Mouse (Mus musculus): Measurements from ENCODE around the gene Irf4. TPM values are rescaled to one million over a fixed set of nuclear protein-coding genes. Genes with fewer than 3 reads are reported as not detected.

Irf4 gene
- total and polyA plus RNA-seq, 2 experiments: 0.27 to 0.28 TPM

GRCm38 (mm10) chr13:30777678-30778179, 28.7 kb downstream of the Irf4 start:
- WGBS: 68% methylated on average over 11 of the region's 11 CpGs
- no peak overlapping the region for H3K9ac ChIP-seq (ENCODE audit: low read depth, low read length)

GRCm38 (mm10) chr13:30781905-30782304, 32.9 kb downstream of the Irf4 start:
- TF ChIP-seq CTCF (IDR thresholded peaks at IDR 0.05; ENCODE audit: low read depth, low read length) (no peak), POLR2A (IDR thresholded peaks at IDR 0.05; ENCODE audit: extremely low read depth, insufficient read depth, low read length) (no peak)
- no peak overlapping the region for H3K4me3 ChIP-seq (ENCODE audit: insufficient read depth, low read depth, low read length)
- no peak overlapping the region for H3K9ac ChIP-seq (ENCODE audit: low read depth, low read length)
- no peaks in the 10 kb centered on the region for H3K79me2 ChIP-seq (ENCODE audit: control insufficient read depth, insufficient read depth, low read length)
- H3K36me3 ChIP-seq (ENCODE audit: control insufficient read depth, insufficient read depth, low read length): no peaks in the 10 kb centered on the region
- no peaks in the 10 kb centered on the region for H3K27me3 ChIP-seq (ENCODE audit: control insufficient read depth, insufficient read depth, low read length)
- H3K4me1 ChIP-seq (ENCODE audit: control insufficient read depth, insufficient read depth, low read length): peaks cover 5% of the 10 kb centered on the region; the same call in 1 of the 2 replicates
- no peak overlapping the region for H3K27ac ChIP-seq (replicated peaks; ENCODE audit: insufficient read depth, low read depth, low read length)
- no peak for DNase-seq (ENCODE audit: extremely low read depth, low read depth, low spot score)
- WGBS: 46% methylated on average over 2 of the region's 2 CpGs

More at GRCm38 (mm10) chr13:30777678-30778179, 28.7 kb downstream of the Irf4 start:
- H3K27me3 ChIP-seq (ENCODE audit: control insufficient read depth, insufficient read depth, low read length): no peaks in the 10 kb centered on the region; the same call in 1 of the 2 replicates
- TF ChIP-seq POLR2A (IDR thresholded peaks at IDR 0.05; ENCODE audit: extremely low read depth, insufficient read depth, low read length) (no peak), CTCF (IDR thresholded peaks at IDR 0.05; ENCODE audit: low read depth, low read length) (no peak)
- no peak for DNase-seq (ENCODE audit: extremely low read depth, low read depth, low spot score)
- H3K36me3 ChIP-seq (ENCODE audit: control insufficient read depth, insufficient read depth, low read length): no peaks in the 10 kb centered on the region
- no peaks in the 10 kb centered on the region for H3K4me1 ChIP-seq (ENCODE audit: control insufficient read depth, insufficient read depth, low read length)
- H3K4me3 ChIP-seq (ENCODE audit: insufficient read depth, low read depth, low read length): no peak overlapping the region
- no peaks in the 10 kb centered on the region for H3K79me2 ChIP-seq (ENCODE audit: control insufficient read depth, insufficient read depth, low read length)
- H3K27ac ChIP-seq (replicated peaks; ENCODE audit: insufficient read depth, low read depth, low read length): no peak overlapping the region

GRCm38 (mm10) chr13:30782419-30782818, 33.4 kb downstream of the Irf4 start:
- DNase-seq (ENCODE audit: extremely low read depth, low read depth, low spot score): no peak
- Histone ChIP-seq H3K79me2 (ENCODE audit: control insufficient read depth, insufficient read depth, low read length) (no peaks in the 10 kb centered on the region), H3K4me1 (ENCODE audit: control insufficient read depth, insufficient read depth, low read length) (peaks cover 5% of the 10 kb centered on the region; the same call in 1 of the 2 replicates), H3K27me3 (ENCODE audit: control insufficient read depth, insufficient read depth, low read length) (no peaks in the 10 kb centered on the region), H3K9ac (ENCODE audit: low read depth, low read length) (no peak overlapping the region), H3K36me3 (ENCODE audit: control insufficient read depth, insufficient read depth, low read length) (no peaks in the 10 kb centered on the region), H3K27ac (replicated peaks; ENCODE audit: insufficient read depth, low read depth, low read length) (no peak overlapping the region), H3K4me3 (ENCODE audit: insufficient read depth, low read depth, low read length) (no peak overlapping the region)
- no peak for TF ChIP-seq CTCF (IDR thresholded peaks at IDR 0.05; ENCODE audit: low read depth, low read length)
- TF ChIP-seq POLR2A (IDR thresholded peaks at IDR 0.05; ENCODE audit: extremely low read depth, insufficient read depth, low read length): no peak
- WGBS: 73% methylated on average over 8 of the region's 8 CpGs

- DNase-seq (ENCODE audit: extremely low read depth, low read depth, low spot score): peak; percentile 13
- no peaks in the 10 kb centered on the region for H3K27me3 ChIP-seq (ENCODE audit: control insufficient read depth, insufficient read depth, low read length)
- H3K27ac ChIP-seq (replicated peaks; ENCODE audit: insufficient read depth, low read depth, low read length): no peak overlapping the region
- no peak overlapping the region for H3K9ac ChIP-seq (ENCODE audit: low read depth, low read length)
- H3K36me3 ChIP-seq (ENCODE audit: control insufficient read depth, insufficient read depth, low read length): no peaks in the 10 kb centered on the region
- peaks cover 5% of the 10 kb centered on the region; the same call in 1 of the 2 replicates for H3K4me1 ChIP-seq (ENCODE audit: control insufficient read depth, insufficient read depth, low read length)
- H3K4me3 ChIP-seq (ENCODE audit: insufficient read depth, low read depth, low read length): no peak overlapping the region
- 89% methylated on average over 4 of the region's 4 CpGs for whole genome bisulfite sequencing
- H3K79me2 ChIP-seq (ENCODE audit: control insufficient read depth, insufficient read depth, low read length): no peaks in the 10 kb centered on the region
- TF ChIP-seq CTCF (IDR thresholded peaks at IDR 0.05; ENCODE audit: low read depth, low read length): no peak
Observed at GRCm38 (mm10) chr13:30785423-30786040, 36.5 kb downstream of the Irf4 start.

GRCm38 (mm10) chr13:30786235-30787035, 37.4 kb downstream of the Irf4 start:
- H3K9ac ChIP-seq (ENCODE audit: low read depth, low read length): no peak overlapping the region
- peaks cover 5% of the 10 kb centered on the region; the same call in 1 of the 2 replicates for H3K4me1 ChIP-seq (ENCODE audit: control insufficient read depth, insufficient read depth, low read length)
- DNase-seq (ENCODE audit: extremely low read depth, low read depth, low spot score): no peak
- no peak overlapping the region for H3K27ac ChIP-seq (replicated peaks; ENCODE audit: insufficient read depth, low read depth, low read length)
- no peaks in the 10 kb centered on the region for H3K36me3 ChIP-seq (ENCODE audit: control insufficient read depth, insufficient read depth, low read length)
- H3K79me2 ChIP-seq (ENCODE audit: control insufficient read depth, insufficient read depth, low read length): no peaks in the 10 kb centered on the region
- no peak for TF ChIP-seq POLR2A (IDR thresholded peaks at IDR 0.05; ENCODE audit: extremely low read depth, insufficient read depth, low read length)
- TF ChIP-seq CTCF (IDR thresholded peaks at IDR 0.05; ENCODE audit: low read depth, low read length): no peak
- WGBS: 84% methylated on average over 5 of the region's 5 CpGs
- no peaks in the 10 kb centered on the region for H3K27me3 ChIP-seq (ENCODE audit: control insufficient read depth, insufficient read depth, low read length)
- H3K4me3 ChIP-seq (ENCODE audit: insufficient read depth, low read depth, low read length): no peak overlapping the region

- no peak overlapping the region for H3K27ac ChIP-seq (replicated peaks; ENCODE audit: insufficient read depth, low read depth, low read length)
- H3K36me3 ChIP-seq (ENCODE audit: control insufficient read depth, insufficient read depth, low read length): no peaks in the 10 kb centered on the region
- H3K79me2 ChIP-seq (ENCODE audit: control insufficient read depth, insufficient read depth, low read length): no peaks in the 10 kb centered on the region
- TF ChIP-seq CTCF (IDR thresholded peaks at IDR 0.05; ENCODE audit: low read depth, low read length) (no peak), POLR2A (IDR thresholded peaks at IDR 0.05; ENCODE audit: extremely low read depth, insufficient read depth, low read length) (no peak)
- 77% methylated on average over 2 of the region's 2 CpGs for WGBS
- no peak overlapping the region for H3K9ac ChIP-seq (ENCODE audit: low read depth, low read length)
- H3K27me3 ChIP-seq (ENCODE audit: control insufficient read depth, insufficient read depth, low read length): no peaks in the 10 kb centered on the region
- H3K4me1 ChIP-seq (ENCODE audit: control insufficient read depth, insufficient read depth, low read length): peaks cover 5% of the 10 kb centered on the region; the same call in 1 of the 2 replicates
- no peak for DNase-seq (ENCODE audit: extremely low read depth, low read depth, low spot score)
- no peak overlapping the region for H3K4me3 ChIP-seq (ENCODE audit: insufficient read depth, low read depth, low read length)
Observed at GRCm38 (mm10) chr13:30787036-30787320, 38.0 kb downstream of the Irf4 start.
